Mouse (Mus musculus) embryonic fibroblast, embryonic 13.5 days (primary cell): Measurements from ENCODE around the gene Iqschfp. TPM values are rescaled to one million over a fixed set of nuclear protein-coding genes. Genes with fewer than 3 reads are reported as not detected.

Source experiments
- H3K27ac ChIP-seq: 2 replicates; pipeline ENCODE4 v1.5.1; 2012; ENCODE audit warnings: low read length, control low read depth, inconsistent platforms; ENCODE audit not compliant: insufficient read depth
- H3K4me1 ChIP-seq: 2 replicates; pipeline ENCODE4 v1.6.1; 2011; ENCODE audit warnings: low read length; ENCODE audit not compliant: control insufficient read depth, insufficient read depth
- H3K4me3 ChIP-seq: 2 replicates; pipeline ENCODE4 v1.5.1; 2011; ENCODE audit warnings: mild to moderate bottlenecking, control low read depth, low read length; ENCODE audit not compliant: insufficient read depth
- CTCF ChIP-seq: IDR thresholded peaks from 2 replicates; pipeline ENCODE4 v1.5.1; 2011; ENCODE audit warnings: mild to moderate bottlenecking, control low read depth, low read length, moderate library complexity, borderline replicate concordance; ENCODE audit not compliant: insufficient read depth
- POLR2A ChIP-seq: IDR thresholded peaks from 2 replicates; pipeline ENCODE4 v1.6.1; 2011; ENCODE audit warnings: low read depth, mild to moderate bottlenecking, control low read depth, low read length, moderate library complexity
- polyA plus RNA-seq: library from polyadenylated mRNA; stranded (reverse); fragments of >200 nt; gene quantifications from 2 replicates; pipeline ENCODE4 v1.2.4, GENCODE M21; 2011; ENCODE audit warnings: low read depth; ENCODE audit not compliant: missing spikeins, insufficient read length

Iqschfp gene
- polyA plus RNA-seq, 1 experiment = not detected

GRCm38 (mm10) chr3:68305647-68306046 lies 413.6 kb downstream of the Iqschfp start:
- TF ChIP-seq CTCF (no peak), POLR2A (no peak)
- H3K4me3 ChIP-seq = no peak overlapping the region
- H3K4me1 ChIP-seq = no peaks in the 10 kb centered on the region
- no peak overlapping the region for H3K27ac ChIP-seq

- Histone ChIP-seq H3K4me1 (no peaks in the 10 kb centered on the region), H3K27ac (no peak overlapping the region), H3K4me3 (no peak overlapping the region)
- TF ChIP-seq POLR2A (no peak), CTCF (no peak)
Measured at GRCm38 (mm10) chr3:68306726-68307125, 414.7 kb downstream of the Iqschfp start.

GRCm38 (mm10) chr3:68325575-68325974 lies 433.5 kb downstream of the Iqschfp start:
- no peaks in the 10 kb centered on the region for H3K4me1 ChIP-seq
- no peak overlapping the region for H3K27ac ChIP-seq
- TF ChIP-seq CTCF (no peak), POLR2A (no peak)
- no peak overlapping the region for H3K4me3 ChIP-seq

- Histone ChIP-seq H3K27ac (no peak overlapping the region), H3K4me1 (no peaks in the 10 kb centered on the region), H3K4me3 (no peak overlapping the region)
- TF ChIP-seq CTCF (no peak), POLR2A (no peak)
Measured at GRCm38 (mm10) chr3:68332515-68332914, 440.5 kb downstream of the Iqschfp start.

GRCm38 (mm10) chr3:68335501-68335900 lies 443.5 kb downstream of the Iqschfp start:
- Histone ChIP-seq H3K27ac (no peak overlapping the region), H3K4me1 (no peaks in the 10 kb centered on the region), H3K4me3 (no peak overlapping the region)
- no peak for TF ChIP-seq POLR2A
- TF ChIP-seq CTCF = no peak

GRCm38 (mm10) chr3:68350624-68351023 lies 458.6 kb downstream of the Iqschfp start:
- Histone ChIP-seq H3K4me3 (no peak overlapping the region), H3K4me1 (no peaks in the 10 kb centered on the region), H3K27ac (no peak overlapping the region)
- no peak for TF ChIP-seq POLR2A
- no peak for TF ChIP-seq CTCF

- Histone ChIP-seq H3K4me1 (no peaks in the 10 kb centered on the region), H3K27ac (no peak overlapping the region), H3K4me3 (no peak overlapping the region)
- TF ChIP-seq CTCF (no peak), POLR2A (no peak)
Measured at GRCm38 (mm10) chr3:68351461-68351860, 459.4 kb downstream of the Iqschfp start.

GRCm38 (mm10) chr3:68352961-68353360 lies 460.9 kb downstream of the Iqschfp start:
- H3K27ac ChIP-seq = no peak overlapping the region
- no peak overlapping the region for H3K4me3 ChIP-seq
- H3K4me1 ChIP-seq = no peaks in the 10 kb centered on the region
- TF ChIP-seq POLR2A = no peak
- no peak for TF ChIP-seq CTCF

GRCm38 (mm10) chr3:68353492-68353891 lies 461.5 kb downstream of the Iqschfp start:
- Histone ChIP-seq H3K27ac (no peak overlapping the region), H3K4me1 (no peaks in the 10 kb centered on the region), H3K4me3 (no peak overlapping the region)
- TF ChIP-seq POLR2A (no peak), CTCF (no peak)

- Histone ChIP-seq H3K4me3 (no peak overlapping the region), H3K27ac (no peak overlapping the region), H3K4me1 (no peaks in the 10 kb centered on the region)
- TF ChIP-seq POLR2A (no peak), CTCF (no peak)
Measured at GRCm38 (mm10) chr3:68356516-68356915, 464.5 kb downstream of the Iqschfp start.

GRCm38 (mm10) chr3:68368029-68368428 lies 476.0 kb downstream of the Iqschfp start:
- H3K4me3 ChIP-seq = no peak overlapping the region
- TF ChIP-seq CTCF (no peak), POLR2A (no peak)
- H3K27ac ChIP-seq = no peak overlapping the region
- H3K4me1 ChIP-seq = no peaks in the 10 kb centered on the region
